Mouse (Mus musculus): ENCODE data around the gene Erich2.

The Erich2 gene

DNA sequence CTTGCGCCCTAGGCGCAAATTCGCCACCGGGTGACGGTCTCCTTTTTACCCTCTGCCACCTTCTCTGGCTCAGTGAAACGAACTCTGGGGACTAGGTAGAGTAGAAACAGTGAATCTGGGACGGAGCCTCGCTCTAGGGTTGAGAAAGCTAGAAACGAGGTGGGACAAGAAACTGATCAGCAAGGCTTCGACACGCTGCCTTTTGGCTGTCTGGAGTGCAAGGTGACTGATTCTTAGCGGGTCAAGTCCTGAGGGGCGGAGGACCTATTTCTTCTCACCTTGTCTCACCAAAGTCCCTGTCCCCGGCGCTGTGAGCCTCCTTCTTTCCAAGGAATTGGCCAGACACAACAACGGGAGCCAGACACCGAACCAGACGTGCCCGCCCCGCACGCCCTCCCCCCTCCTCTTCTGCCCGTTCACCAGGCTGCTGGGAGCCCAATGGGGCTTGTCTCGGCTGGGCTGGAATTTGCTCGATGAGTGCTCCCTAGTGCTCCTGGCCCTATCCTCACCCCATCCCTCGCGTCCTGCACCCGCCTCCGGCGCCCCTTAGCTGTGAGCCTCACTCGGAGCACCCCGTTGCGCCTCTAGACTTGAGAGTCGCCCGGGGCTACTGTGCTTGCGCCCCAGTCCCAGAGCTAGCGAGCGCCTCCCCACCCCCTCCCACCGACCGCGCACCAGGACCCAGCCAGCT, 54.5 kb downstream of the Erich2 start:
- DNase-seq: peak; percentile 20 to 33

DNA sequence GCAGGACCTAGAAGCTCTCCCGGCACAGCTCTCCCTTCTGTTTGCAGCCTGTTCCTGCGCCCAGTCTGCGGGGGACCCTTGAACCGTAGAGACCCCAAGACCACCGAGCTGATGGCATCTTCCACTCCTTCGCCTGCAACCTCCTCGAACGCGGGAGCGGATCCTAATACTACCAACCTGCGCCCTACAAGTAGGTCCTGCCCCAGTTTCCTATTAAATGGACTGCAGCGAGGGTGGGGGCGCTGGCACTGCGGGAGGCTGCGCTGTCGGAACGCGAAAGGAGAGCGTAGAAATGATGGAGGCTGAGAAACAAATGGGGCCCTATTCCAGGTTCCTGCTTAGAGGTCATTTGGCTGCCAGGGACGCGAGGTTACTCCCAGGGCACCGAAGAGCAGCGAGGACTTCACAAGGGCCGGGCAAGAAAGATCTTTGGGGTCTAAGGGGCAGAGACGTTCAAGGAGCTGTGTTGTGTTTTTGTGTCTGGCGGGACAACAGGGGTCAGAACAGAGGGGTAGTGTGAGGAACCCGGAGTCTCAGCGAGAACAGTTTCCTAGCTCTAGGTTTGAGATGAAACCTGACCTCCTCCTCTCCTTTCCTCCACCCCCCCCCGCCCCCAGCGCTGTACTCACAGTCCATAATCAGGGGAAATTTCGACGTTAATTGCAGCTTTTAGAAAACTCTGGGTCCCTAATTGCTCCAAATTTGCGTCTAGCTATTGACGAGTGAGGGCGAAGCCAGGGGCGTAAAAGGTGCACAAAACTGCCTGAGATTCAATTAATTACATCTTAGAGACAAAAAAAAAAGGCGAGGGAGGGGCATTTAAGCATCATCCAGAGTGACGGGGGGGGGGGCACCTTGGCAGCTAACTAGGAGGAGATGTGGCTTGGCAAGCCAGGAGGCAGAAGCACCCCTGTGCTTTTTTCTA, 55.4 kb downstream of the Erich2 start:
- peak; percentile 13 to 20 for DNase-seq

DNA sequence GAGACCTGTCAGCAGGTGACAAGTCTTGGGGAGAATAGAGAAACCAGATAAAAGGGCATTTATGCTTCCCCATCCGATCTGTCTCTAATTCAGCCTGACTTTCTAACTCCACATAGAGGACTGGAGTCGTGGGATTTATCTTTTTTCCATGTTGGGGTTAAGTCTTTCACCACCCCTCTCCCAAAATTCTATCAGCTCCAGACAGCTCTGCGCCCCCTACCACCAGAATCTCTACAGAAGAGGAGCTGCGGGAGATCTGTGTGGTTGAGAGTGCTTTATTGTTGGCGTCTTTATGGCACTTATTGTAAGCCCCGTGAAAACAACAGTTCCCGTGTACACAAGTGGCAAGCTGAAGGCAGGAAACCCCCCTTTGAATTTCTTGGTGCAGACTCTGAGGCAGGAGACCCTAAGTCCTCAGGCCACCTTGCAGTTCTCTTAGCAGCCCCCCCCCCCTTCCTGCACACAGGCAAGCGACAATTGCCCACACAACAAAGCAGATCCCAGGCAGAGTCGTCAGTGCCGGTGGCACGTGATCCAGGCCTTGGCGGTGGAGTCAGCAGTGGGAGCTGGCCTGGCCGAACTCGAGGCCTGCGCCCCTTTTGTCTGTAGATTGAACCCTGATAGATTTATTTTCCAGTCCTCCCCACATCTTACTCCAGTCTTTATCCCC, 56.2 kb downstream of the Erich2 start:
- peak in 1 of 2 experiments; percentile 27 for DNase-seq

DNA sequence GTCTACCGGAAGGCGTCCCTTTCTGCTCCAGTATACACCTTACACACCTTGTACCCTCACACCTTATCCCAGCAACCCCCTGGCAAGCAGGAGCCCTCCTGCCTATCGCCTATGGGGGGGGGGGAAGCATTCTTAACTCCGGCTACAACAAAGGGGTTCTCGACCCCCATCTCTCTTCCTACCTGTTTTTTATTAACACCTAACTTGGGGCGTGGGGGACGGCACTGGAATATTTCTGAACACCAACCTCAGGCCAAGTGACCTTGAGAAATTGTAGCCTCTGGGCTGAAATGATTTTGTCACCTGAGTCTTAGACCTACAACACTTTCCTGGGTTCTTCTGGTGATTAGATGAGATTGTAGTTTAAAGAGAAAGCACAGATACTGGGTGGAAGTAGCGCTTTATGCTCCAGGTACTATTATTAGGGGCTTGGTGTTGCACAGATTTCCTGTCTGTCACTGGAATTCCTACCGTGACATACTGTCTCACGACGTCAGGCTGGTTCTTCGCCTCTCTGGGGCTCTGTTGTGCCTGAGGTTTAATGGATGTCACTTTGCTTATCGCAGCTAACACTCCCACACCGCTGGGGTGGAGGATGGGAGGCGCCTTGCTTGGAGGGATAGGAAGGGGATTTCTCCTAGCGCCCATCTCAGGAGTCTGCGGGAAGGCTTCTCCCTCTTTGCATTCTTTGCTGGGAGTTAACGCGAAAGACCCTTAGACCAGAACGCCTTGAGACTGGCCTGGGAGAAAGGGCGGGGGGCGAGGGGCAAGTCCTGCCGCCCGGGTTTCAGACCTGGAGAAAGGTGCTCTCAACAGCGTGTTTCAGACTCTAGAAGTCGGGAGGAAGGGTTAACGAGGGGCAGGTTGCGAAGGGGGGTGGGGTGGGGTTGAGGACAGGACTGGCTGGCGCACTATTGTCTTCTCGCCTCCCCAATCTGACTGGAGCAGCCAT, 57.3 kb downstream of the Erich2 start:
- peak in 1 of 2 experiments; percentile 13 for DNase-seq

DNA sequence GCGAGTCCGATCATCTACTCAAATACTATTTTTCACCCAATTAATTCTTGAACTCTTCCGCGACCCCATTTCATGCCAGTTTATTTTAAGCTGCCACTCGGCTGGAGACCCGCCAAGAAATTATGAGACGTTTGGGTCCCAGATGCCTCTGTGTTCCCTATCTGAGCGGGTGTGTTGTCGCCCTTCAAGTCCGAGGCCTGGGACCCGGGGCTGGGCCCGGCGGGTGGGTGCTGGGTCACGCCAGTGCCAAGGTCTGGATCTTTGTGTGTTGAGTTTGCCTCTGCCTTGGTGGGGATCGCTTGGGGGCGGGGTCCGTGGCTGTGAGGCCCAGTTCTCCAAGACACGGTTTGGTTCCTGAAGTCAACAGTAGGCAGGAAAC, 58.0 kb downstream of the Erich2 start:
- DNase-seq: peak; percentile 44 to 56

DNA sequence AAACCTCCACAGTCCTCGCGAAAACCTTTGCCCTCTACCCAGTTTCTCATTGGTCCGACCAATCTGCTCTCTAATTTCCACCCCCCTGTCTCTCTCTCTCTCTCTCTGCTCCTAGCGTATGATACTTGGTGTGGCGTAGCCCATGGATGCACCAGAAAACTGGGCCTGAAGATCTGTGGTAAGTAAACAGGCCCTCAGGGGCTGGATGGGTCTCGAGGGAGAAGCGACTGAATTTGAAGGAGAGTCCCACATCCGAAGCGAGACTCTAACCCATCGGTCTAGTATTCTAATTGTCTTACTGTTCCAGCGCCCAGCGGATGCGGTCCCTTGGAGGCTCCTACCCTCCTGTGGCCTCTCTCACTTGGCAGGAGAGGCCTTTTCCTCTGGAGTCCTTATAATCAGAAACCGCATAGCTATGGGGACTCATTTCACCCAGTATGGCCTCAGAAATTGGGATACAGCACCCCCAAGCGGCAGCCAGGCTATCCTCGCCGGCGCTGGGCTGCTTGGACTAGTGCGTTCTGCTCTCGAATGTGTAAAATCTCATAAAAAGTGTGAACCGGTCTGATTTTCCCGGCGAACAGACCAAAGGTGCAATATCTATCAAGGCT, 58.6 kb downstream of the Erich2 start:
- peak; percentile 79 to 85 for DNase-seq

DNA sequence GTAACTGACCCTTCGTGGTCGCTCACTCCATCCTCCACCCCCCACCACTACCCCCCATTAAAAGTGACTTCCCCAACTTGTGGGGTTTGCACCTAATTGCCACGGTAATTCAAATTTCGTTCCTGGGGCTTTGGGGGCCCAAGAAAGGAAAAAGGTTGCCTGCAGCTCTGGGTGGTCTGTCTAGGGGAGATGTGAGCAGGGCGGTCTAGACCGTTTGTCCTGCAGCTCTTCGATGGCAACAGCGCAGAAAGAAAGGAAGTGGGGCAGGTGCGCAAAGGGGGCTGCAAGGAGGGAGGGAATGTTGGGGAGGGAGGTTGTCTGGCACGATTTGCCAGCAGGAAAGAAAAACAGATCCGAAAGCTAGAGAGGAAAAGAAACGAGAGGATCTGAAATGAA, 59.1 kb downstream of the Erich2 start:
- peak in 1 of 2 experiments; percentile 11 for DNase-seq

DNA sequence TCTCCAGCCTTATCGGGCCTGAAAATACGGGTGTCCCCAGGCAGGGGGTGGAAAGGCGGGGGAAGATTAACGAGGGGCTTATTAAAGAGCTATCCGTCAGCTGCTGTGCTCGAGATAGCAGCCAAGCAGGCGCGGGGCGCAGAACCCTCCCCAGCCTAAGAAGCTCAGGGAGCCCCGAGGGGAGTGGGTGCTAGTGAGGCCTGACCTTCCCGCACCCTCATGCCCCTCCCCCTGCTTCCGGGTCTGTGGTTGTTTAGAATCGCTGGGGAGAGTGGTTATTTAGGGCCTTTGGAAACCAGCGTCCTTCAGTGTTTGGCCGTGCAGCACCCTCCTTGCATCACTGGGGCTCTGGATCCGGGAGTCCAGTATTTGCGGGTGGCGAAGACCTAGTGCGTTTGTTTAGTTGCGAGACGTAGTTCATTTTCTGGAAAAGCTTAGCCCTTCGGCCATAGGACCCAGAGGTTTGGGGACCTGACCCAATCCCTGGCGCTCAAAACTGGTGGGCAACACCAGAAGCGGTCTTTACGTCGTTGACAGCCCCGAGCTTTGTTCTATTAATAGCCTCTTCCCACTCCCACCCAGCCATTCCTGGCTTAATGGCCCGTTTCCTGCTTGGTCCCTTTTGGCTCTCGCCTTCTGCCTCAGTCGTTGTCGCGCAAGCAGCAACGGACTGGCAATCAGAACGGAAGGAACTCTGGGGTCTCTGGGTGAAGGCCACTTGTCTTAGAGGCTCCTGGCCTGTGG, 59.8 kb downstream of the Erich2 start:
- DNase-seq: peak in 1 of 2 experiments; percentile 20

DNA sequence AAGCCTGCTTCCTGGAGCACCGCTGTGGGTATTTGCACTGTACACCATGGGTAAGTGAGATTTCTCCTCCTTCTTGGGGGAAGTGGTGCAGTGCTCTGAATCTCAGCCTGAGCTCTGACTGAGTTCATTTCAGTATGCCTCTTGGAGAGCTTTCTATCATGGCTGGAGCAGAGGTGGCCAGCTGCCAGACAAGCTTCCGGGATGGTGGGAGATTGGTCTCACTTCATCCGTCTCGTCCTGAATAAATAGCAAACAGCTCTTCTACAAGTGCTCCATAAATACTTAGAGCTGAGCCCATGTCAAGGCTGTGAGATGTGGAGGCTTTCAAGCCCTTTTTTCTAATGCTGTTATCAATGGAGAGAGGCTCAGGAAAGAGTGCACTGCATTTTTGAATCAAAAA, 63.1 kb downstream of the Erich2 start:
- DNase-seq: peak in 1 of 2 experiments; percentile 31

DNA sequence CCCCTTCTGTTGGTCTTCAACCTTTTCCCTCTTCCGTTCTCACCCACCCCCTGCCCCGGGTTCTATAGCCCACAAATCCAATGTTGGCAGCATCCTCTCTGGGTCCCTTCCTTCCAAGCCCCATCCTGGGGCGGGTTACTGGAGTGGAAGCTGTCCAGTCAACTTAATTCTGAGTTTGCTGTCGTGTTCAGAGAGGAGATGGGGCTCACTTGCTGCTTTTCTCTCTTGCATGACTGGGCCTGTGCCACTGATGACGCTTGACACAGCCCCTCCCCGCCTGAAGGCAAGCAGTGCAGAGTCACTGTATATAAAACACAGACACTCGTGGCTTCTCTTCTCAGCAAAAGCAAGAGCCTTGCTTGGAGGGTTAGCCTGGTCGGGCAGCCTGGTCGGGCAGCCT, 63.6 kb downstream of the Erich2 start:
- DNase-seq: peak in 1 of 2 experiments; percentile 20

DNA sequence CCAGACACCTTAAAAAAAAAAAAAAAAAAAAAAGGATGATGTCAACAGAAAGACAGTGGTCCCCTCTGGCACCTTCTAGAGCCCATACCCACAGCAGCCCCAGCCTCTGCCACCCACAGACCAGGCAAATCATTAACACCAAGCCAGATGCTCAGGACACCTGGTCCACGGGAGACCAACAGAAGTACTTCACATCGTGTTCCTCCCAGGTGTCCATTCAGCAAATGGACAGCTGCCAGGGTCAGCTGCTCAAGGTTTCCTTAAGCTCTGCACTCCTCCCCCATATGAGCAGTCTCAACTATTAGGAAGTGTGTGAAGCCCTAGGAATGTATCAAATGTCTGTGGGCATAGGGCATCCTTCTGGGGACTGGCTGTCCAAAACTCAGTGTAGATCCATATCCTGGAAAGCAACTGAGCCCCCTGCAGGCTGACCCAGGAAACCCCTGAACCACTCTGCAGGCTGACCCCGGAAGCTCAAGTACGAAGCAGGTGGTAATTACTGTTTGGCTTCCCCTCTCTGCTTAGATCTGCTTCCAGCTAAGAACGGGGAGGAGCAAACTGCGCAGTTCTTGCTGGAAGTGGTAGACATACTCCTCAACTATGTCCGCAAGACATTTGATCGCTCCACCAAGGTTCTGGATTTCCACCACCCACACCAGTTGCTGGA, 65.1 kb downstream of the Erich2 start:
- peak in 1 of 2 experiments; percentile 10 for DNase-seq

DNA sequence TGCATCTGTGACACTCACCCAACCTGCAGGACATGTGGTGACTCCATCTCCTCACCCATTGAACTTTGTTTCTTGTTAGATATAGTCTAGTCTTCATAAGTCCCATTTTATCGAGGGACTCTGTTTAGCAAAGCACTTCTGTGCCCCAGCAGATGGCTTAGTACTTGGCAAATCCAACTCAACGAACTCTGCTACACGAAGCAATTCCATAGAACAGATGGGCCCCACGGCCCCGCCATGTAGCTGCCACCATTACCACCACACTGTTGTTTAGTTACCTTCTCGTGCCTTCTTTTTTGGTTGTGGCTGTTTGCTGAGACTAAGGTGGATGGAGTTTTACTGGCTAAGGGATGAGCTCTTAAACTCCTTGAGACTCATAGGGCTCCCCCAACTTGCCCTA, 79.6 kb downstream of the Erich2 start:
- no peak for DNase-seq

Data from cerebellum, postnatal 14 days (tissue).